Mouse (Mus musculus) forebrain, embryonic 12.5 days (tissue): ENCODE measurements at regions not wholly inside any gene's neighbourhood (a gene's known extent, or its start where the extent isn't known, plus 50 kb on each side); places are given as distances from the start of the nearest gene placed in this dataset.

Experiments
- ATAC-seq: fragments of 200-750 bp; cut with Nextera tagmentation; 2 replicates; pipeline ENCODE4 v1.8.0; 2017; ENCODE audit warnings: moderate TSS enrichment; ENCODE audit not compliant: low FRiP score
- H3K27ac ChIP-seq: fragments of 300-500 bp; sonication (generic); 2 replicates; pipeline ENCODE4 v1.5.1; 2016; ENCODE audit warnings: mild to moderate bottlenecking
- H3K27me3 ChIP-seq: fragments of 300-500 bp; sonication (generic); 2 replicates; pipeline ENCODE4 v1.6.1; 2016; ENCODE audit warnings: mild to moderate bottlenecking
- H3K36me3 ChIP-seq: fragments of 300-500 bp; sonication (generic); replicated peaks from 2 replicates; pipeline ENCODE4 v1.6.1; 2016; ENCODE audit warnings: mild to moderate bottlenecking
- H3K4me1 ChIP-seq: fragments of 300-500 bp; sonication (generic); 2 replicates; pipeline ENCODE4 v1.6.1; 2016
- H3K4me2 ChIP-seq: fragments of 300-500 bp; sonication (generic); 2 replicates; pipeline ENCODE4 v1.6.1; 2016; ENCODE audit warnings: mild to moderate bottlenecking, moderate library complexity
- H3K4me3 ChIP-seq: fragments of 300-500 bp; sonication (generic); replicated peaks from 2 replicates; pipeline ENCODE4 v1.5.1; 2016; ENCODE audit warnings: mild to moderate bottlenecking
- H3K9ac ChIP-seq: fragments of 300-500 bp; sonication (generic); 2 replicates; pipeline ENCODE4 v1.6.1; 2016; ENCODE audit warnings: mild to moderate bottlenecking
- H3K9me3 ChIP-seq: fragments of 300-500 bp; sonication (generic); 2 replicates; pipeline ENCODE4 v1.6.1; 2016
- WGBS: fragments of 180-500 bp; shearing (Covaris S2); methylation state at CpG from one replicate; pipeline ENCODE4 v1.1.7; 2016; 5-methylcytosine and 5-hydroxymethylcytosine counted together

- Histone ChIP-seq H3K27me3 (no peaks in the 10 kb centered on the region), H3K9ac (no peak overlapping the region), H3K27ac (no peak overlapping the region), H3K36me3 (no peaks in the 10 kb centered on the region), H3K4me1 (peaks cover 5% of the 10 kb centered on the region; the same call in 1 of the 2 replicates), H3K9me3 (no peaks in the 10 kb centered on the region), H3K4me2 (no peak overlapping the region), H3K4me3 (no peak overlapping the region)
- 90% methylated on average over 6 of the region's 6 CpGs for WGBS
- ATAC-seq = no peak
These were observed 222.8 kb upstream of the Prdm1 start for GRCm38 (mm10) chr10:44751061-44751460.

GRCm38 (mm10) chr10:44749206-44749605 lies 220.9 kb upstream of the Prdm1 start:
- Histone ChIP-seq H3K4me2 (no peak overlapping the region), H3K9ac (no peak overlapping the region), H3K27ac (no peak overlapping the region), H3K4me1 (no peaks in the 10 kb centered on the region), H3K36me3 (no peaks in the 10 kb centered on the region), H3K9me3 (no peaks in the 10 kb centered on the region), H3K27me3 (no peaks in the 10 kb centered on the region), H3K4me3 (no peak overlapping the region)
- whole genome bisulfite sequencing = 79% methylated on average over 4 of the region's 4 CpGs
- no peak for ATAC-seq

GRCm38 (mm10) chr10:44747419-44747818 lies 219.1 kb upstream of the Prdm1 start:
- Histone ChIP-seq H3K4me1 (no peaks in the 10 kb centered on the region), H3K27me3 (no peaks in the 10 kb centered on the region), H3K4me2 (no peak overlapping the region), H3K4me3 (no peak overlapping the region), H3K9me3 (no peaks in the 10 kb centered on the region), H3K36me3 (no peaks in the 10 kb centered on the region), H3K27ac (no peak overlapping the region), H3K9ac (no peak overlapping the region)
- 78% methylated on average over 3 of the region's 3 CpGs for WGBS
- no peak for ATAC-seq

GRCm38 (mm10) chr10:44744221-44744620 lies 215.9 kb upstream of the Prdm1 start:
- Histone ChIP-seq H3K4me1 (no peaks in the 10 kb centered on the region), H3K9ac (no peak overlapping the region)

GRCm38 (mm10) chr10:44733641-44734040 lies 205.3 kb upstream of the Prdm1 start:
- 89% methylated on average over 5 of the region's 5 CpGs for WGBS
- Histone ChIP-seq H3K9me3 (no peaks in the 10 kb centered on the region), H3K27ac (no peak overlapping the region), H3K9ac (no peak overlapping the region), H3K36me3 (no peaks in the 10 kb centered on the region), H3K27me3 (no peaks in the 10 kb centered on the region), H3K4me1 (no peaks in the 10 kb centered on the region), H3K4me3 (no peak overlapping the region), H3K4me2 (no peak overlapping the region)
- no peak for ATAC-seq

More at GRCm38 (mm10) chr10:44744221-44744620, 215.9 kb upstream of the Prdm1 start:
- H3K36me3 ChIP-seq = no peaks in the 10 kb centered on the region
- no peak overlapping the region for H3K4me3 ChIP-seq
- no peak overlapping the region for H3K4me2 ChIP-seq
- ATAC-seq = no peak
- H3K27ac ChIP-seq = no peak overlapping the region
- H3K27me3 ChIP-seq = no peaks in the 10 kb centered on the region
- WGBS = 80% methylated on average over 2 of the region's 2 CpGs
- H3K9me3 ChIP-seq = no peaks in the 10 kb centered on the region

- H3K4me3 ChIP-seq = no peak overlapping the region
- H3K4me2 ChIP-seq = no peak overlapping the region
- 89% methylated on average over 8 of the region's 8 CpGs for WGBS
- H3K9me3 ChIP-seq = no peaks in the 10 kb centered on the region
- no peaks in the 10 kb centered on the region for H3K27me3 ChIP-seq
- H3K27ac ChIP-seq = no peak overlapping the region
- no peak overlapping the region for H3K9ac ChIP-seq
- no peaks in the 10 kb centered on the region for H3K36me3 ChIP-seq
- H3K4me1 ChIP-seq = no peaks in the 10 kb centered on the region
- ATAC-seq = no peak
These were observed 202.4 kb upstream of the Prdm1 start for GRCm38 (mm10) chr10:44730721-44731120.

- Histone ChIP-seq H3K27ac (no peak overlapping the region), H3K4me3 (no peak overlapping the region), H3K9ac (no peak overlapping the region), H3K9me3 (no peaks in the 10 kb centered on the region), H3K4me2 (no peak overlapping the region), H3K4me1 (no peaks in the 10 kb centered on the region), H3K27me3 (no peaks in the 10 kb centered on the region), H3K36me3 (no peaks in the 10 kb centered on the region)
- 87% methylated on average over 4 of the region's 4 CpGs for WGBS
- ATAC-seq = no peak
These were observed 200.7 kb upstream of the Prdm1 start for GRCm38 (mm10) chr10:44728963-44729362.

GRCm38 (mm10) chr10:44724575-44724974 lies 196.3 kb upstream of the Prdm1 start:
- Histone ChIP-seq H3K4me2 (no peak overlapping the region), H3K4me3 (no peak overlapping the region), H3K9me3 (no peaks in the 10 kb centered on the region), H3K27me3 (no peaks in the 10 kb centered on the region), H3K27ac (no peak overlapping the region), H3K36me3 (no peaks in the 10 kb centered on the region), H3K9ac (no peak overlapping the region), H3K4me1 (no peaks in the 10 kb centered on the region)
- WGBS = 79% methylated on average over 3 of the region's 3 CpGs
- no peak for ATAC-seq

- no peak overlapping the region for H3K27ac ChIP-seq
- no peak overlapping the region for H3K4me3 ChIP-seq
- H3K9me3 ChIP-seq = no peaks in the 10 kb centered on the region
- H3K4me2 ChIP-seq = no peak overlapping the region
- H3K4me1 ChIP-seq = no peaks in the 10 kb centered on the region
- H3K27me3 ChIP-seq = no peaks in the 10 kb centered on the region
- no peak for ATAC-seq
- no peaks in the 10 kb centered on the region for H3K36me3 ChIP-seq
- H3K9ac ChIP-seq = no peak overlapping the region
- WGBS = 71% methylated on average over 1 of the region's 1 CpGs
These were observed 195.5 kb upstream of the Prdm1 start for GRCm38 (mm10) chr10:44723845-44724244.

- Histone ChIP-seq H3K4me2 (no peak overlapping the region), H3K4me3 (no peak overlapping the region), H3K9ac (no peak overlapping the region), H3K36me3 (no peaks in the 10 kb centered on the region), H3K4me1 (no peaks in the 10 kb centered on the region), H3K27me3 (no peaks in the 10 kb centered on the region), H3K27ac (no peak overlapping the region), H3K9me3 (no peaks in the 10 kb centered on the region)
- 87% methylated on average over 5 of the region's 5 CpGs for WGBS
- ATAC-seq = no peak
These were observed 195.0 kb upstream of the Prdm1 start for GRCm38 (mm10) chr10:44723321-44723720.

GRCm38 (mm10) chr10:44721670-44722069 lies 193.4 kb upstream of the Prdm1 start:
- Histone ChIP-seq H3K4me3 (no peak overlapping the region), H3K36me3 (no peaks in the 10 kb centered on the region), H3K4me1 (peaks cover 2% of the 10 kb centered on the region; the same call in 1 of the 2 replicates), H3K27ac (no peak overlapping the region), H3K27me3 (no peaks in the 10 kb centered on the region), H3K9me3 (no peaks in the 10 kb centered on the region), H3K9ac (no peak overlapping the region), H3K4me2 (no peak overlapping the region)
- ATAC-seq = no peak
- WGBS = 91% methylated on average over 10 of the region's 10 CpGs

- peaks cover 4% of the 10 kb centered on the region; the same call in 1 of the 2 replicates for H3K4me1 ChIP-seq
- H3K27me3 ChIP-seq = no peaks in the 10 kb centered on the region
- H3K36me3 ChIP-seq = no peaks in the 10 kb centered on the region
- H3K4me3 ChIP-seq = no peak overlapping the region
- no peak overlapping the region for H3K9ac ChIP-seq
- H3K4me2 ChIP-seq = no peak overlapping the region
- no peak overlapping the region for H3K27ac ChIP-seq
- H3K9me3 ChIP-seq = no peaks in the 10 kb centered on the region
- WGBS = 48% methylated on average over 5 of the region's 5 CpGs
- no peak for ATAC-seq
These were observed 188.3 kb upstream of the Prdm1 start for GRCm38 (mm10) chr10:44716612-44717011.

GRCm38 (mm10) chr10:44715902-44716301 lies 187.6 kb upstream of the Prdm1 start:
- Histone ChIP-seq H3K36me3 (no peaks in the 10 kb centered on the region), H3K27ac (no peak overlapping the region), H3K9me3 (no peaks in the 10 kb centered on the region), H3K4me2 (no peak overlapping the region), H3K9ac (no peak overlapping the region), H3K27me3 (no peaks in the 10 kb centered on the region), H3K4me1 (peaks cover 4% of the 10 kb centered on the region; the same call in 1 of the 2 replicates), H3K4me3 (no peak overlapping the region)
- no peak for ATAC-seq

- no peak overlapping the region for H3K27ac ChIP-seq
- no peak overlapping the region for H3K9ac ChIP-seq
- H3K4me2 ChIP-seq = no peak overlapping the region
- no peaks in the 10 kb centered on the region for H3K4me1 ChIP-seq
- WGBS = 81% methylated on average over 4 of the region's 4 CpGs
- H3K4me3 ChIP-seq = no peak overlapping the region
- H3K9me3 ChIP-seq = no peaks in the 10 kb centered on the region
- no peaks in the 10 kb centered on the region for H3K27me3 ChIP-seq
- ATAC-seq = no peak
- no peaks in the 10 kb centered on the region for H3K36me3 ChIP-seq
These were observed 180.5 kb upstream of the Prdm1 start for GRCm38 (mm10) chr10:44708830-44709229.
